Mouse (Mus musculus) T-helper 1 cell (primary cell): ENCODE measurements around the gene Adgrl3.

Experiments used
- in situ Hi-C: fragments of 300-600 bp; cut with MboI, MseI; formaldehyde crosslinking; loops from one replicate; pipeline ENCODE4 v1.15.1; 2025; ENCODE audit warnings: high pct_unique_total_duplicates

Adgrl3 gene

GRCm38 (mm10) chr5:81019590-81020254 is at the start of gene Adgrl3:
Adgrl3 (plus strand) TSS chr5:81020138.
- in situ Hi-C loops = no loop called here

DNA sequence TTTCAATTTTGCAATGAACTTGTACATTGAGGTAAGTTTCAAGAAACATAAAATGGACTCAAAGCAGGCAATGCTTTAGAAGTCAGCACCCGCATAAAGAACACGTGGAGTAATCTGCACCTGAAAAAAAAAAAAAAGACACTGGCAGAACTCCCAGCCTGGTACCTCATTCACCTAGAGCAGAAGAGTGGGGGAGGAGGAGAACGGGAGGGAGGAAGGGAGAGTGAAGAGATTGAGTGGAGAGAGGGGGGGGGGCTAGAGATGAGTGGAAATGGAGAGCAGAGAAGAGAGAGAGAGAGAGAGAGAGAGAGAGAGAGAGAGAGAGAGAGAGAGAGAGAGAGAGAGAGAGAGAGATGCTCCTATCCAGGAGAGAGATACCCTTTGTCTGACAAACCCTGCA is 772 bp upstream of the Adgrl3 start:
- in situ Hi-C loops = no loop called here

GRCm38 (mm10) chr5:81020281-81021005 is 505 bp downstream of the Adgrl3 start:
- in situ Hi-C loops = no loop called here

- in situ Hi-C loops = no loop called here
Observed at GRCm38 (mm10) chr5:81021006-81021320, 1.0 kb downstream of the Adgrl3 start.

- in situ Hi-C loops = no loop called here
Observed at GRCm38 (mm10) chr5:81021331-81021863, 1.5 kb downstream of the Adgrl3 start.

DNA sequence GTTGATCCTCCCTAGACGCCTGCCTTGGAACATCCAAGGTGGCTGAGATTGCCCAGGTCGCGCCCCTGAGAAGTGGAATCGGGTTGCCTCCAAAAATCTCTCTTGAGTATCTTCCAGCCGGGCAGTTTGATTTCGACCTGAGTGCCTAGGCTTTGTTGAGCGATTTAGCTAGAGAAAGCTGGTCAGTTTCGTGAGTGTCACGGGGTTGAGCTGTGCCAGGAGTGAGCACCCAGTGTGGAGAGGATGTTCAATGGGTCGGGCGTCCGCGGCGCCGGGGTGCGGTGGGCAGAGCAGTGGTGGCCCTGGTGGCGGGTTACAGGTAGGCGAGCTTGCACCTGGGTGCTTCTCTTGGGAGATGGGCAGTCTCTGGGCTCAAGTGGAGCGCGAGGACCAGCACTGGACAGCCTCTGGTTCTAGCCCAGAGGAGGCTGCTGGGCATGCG is 1.9 kb downstream of the Adgrl3 start:
- in situ Hi-C loops = no loop called here

DNA sequence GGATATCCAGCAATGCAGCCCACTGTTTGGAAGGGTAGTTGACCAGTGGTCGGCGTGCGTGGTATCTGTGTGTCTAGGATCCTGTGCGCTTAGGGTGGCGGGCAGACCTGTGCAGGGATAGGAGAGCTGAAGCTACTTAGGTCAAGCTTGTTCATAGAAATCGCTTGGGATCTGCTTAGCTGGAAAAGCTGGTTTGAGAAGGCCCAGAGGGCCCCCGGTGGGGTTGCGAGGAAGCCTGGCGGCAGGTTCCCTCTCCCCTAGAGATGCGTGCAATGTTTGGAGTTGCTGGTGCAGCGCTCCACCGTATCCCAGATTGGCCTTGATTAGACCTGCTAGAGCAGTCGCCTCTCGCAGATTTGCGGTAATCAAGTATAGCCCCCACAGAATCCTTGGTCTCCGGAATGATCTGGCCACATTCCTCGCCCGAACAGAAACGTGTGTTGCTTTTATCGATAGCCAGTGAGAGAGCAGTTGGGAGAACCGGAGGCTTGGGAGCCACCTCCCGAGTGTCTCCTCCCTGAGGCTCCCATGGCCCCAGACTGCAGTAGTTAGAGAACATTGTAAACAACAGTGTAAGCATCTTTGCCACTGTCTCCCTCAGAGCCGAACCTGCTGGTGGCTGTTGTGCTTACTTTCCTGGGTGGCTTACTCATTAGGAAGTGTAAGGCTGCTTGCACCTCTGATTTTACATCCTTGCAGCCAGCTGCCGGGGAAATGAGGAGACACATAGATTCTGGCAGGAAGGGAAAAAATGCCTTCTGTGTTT is 2.6 kb downstream of the Adgrl3 start:
- in situ Hi-C loops = no loop called here

DNA sequence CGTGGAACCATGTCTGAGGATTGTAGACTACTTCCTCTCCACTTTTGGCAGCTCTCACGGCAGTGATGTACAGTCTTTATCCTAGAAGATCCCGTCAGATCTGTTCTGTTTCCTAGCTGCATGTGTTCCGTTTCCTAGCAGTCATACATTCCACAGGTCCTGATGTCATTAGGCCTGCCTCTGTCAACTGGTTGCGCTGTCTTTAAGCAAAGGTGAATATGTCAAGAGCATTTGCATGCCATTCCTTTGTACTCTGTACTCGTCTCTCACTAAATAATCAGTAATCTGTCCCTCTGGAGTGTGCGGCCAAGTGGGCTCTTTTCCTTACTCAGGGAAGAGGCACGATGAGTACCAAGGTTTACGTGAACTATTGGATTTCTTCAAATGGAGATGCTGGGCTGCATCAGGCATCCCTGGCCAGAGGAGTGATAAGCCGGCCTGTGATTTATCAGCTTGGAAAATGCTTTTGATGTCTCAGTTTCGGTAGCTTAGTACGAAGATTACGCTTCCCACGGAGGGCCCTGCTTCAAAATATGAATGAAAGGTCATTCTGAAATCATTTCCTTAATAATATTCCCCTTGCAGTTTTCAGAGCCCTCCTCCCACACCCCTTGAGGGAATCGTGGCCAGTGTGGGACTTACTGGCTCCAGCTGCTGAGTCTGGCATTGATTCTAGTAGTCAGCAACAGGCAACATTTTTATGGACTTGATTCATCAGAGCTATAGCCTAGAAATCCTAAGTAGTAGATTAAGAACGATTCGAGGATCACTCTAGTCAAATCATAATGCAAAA is 4.2 kb downstream of the Adgrl3 start:
- in situ Hi-C loops = no loop called here

- in situ Hi-C loops = no loop called here
Observed at GRCm38 (mm10) chr5:81028875-81029274, 8.9 kb downstream of the Adgrl3 start.

DNA sequence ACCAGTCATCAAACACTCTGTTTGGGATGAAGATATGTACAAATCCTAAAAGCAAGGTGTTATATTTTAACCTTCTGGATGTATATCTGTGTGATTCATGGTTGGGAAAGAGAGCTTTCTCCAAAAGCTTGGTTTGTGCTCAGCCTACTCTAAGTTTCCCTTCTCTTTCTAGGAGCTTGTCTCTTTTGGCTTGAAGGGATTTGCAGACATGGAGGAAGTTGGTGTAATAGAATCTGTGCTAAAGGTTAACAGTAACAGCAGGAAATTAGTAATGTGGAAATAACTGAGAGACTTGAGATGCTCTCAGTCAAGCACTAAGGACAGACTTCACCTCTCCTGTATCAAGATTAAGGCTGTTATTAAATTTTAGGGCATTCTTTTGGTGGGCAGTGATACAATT is 17.2 kb downstream of the Adgrl3 start:
- in situ Hi-C loops = no loop called here

GRCm38 (mm10) chr5:81043875-81044274 is 23.9 kb downstream of the Adgrl3 start:
- in situ Hi-C loops = no loop called here

DNA sequence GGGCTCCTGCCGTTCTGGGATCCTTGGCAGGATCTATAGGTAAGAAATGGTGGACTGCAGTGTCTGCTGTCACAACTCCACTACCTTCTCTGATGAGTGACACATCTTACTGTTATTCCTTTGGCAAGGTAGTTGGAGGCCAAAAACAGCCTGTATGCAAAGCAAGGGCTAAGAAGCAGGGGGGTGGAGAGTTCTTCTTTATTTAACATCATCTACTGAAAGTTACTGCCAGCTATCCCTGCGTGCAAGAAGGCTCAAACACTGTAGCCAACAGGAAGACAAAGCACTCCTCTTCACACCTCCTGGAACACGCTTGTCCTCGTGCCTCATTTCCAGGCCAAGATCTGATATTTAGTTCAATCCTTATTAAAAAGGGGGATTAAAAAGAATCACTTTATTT is 26.2 kb downstream of the Adgrl3 start:
- in situ Hi-C loops = no loop called here

- in situ Hi-C loops = no loop called here
Observed at GRCm38 (mm10) chr5:81054628-81055027, 34.7 kb downstream of the Adgrl3 start.

DNA sequence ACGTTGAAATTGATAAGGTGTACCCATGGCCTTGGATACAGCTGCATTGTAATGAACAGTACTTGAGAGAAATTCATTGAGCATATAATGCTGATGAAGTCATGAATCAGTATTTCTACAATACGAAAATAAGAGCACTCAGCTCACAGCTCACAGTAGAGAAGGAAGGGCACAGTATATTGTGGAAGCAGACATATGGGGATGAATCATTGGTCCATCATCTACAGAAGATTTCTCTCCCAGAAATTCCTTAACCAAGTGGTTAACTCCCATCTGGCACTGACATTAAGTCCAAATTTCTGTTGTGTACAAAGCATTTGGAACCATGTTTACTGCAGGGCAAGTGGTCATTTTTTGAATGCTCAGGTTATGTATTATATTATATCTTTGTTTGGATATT is 35.3 kb downstream of the Adgrl3 start:
- in situ Hi-C loops = no loop called here

DNA sequence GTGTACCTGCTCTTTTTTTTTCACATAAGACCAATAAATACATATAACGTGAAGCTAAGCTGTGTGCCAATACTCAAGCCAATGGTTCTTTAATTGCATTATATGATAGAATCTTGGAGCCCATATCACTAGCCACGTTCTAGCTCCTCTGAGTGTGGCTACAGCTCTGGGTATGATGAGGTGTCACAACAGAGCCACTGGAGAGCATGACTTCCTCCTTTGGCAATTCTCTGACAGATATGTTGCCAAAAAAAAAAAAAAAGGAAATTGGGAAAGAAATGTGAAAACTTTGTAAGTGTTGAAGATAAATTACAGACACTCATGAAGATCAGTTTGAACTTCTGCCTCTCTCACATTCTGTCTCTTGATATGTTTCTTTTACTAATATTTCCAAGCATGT is 38.2 kb downstream of the Adgrl3 start:
- in situ Hi-C loops = no loop called here

- in situ Hi-C loops = loop anchor here (10.0 kb wide), 1 partner anchor 1104 kb away; no protein-coding TSS in a partner anchor
Observed at GRCm38 (mm10) chr5:81060950-81061349, 41.0 kb downstream of the Adgrl3 start.

DNA sequence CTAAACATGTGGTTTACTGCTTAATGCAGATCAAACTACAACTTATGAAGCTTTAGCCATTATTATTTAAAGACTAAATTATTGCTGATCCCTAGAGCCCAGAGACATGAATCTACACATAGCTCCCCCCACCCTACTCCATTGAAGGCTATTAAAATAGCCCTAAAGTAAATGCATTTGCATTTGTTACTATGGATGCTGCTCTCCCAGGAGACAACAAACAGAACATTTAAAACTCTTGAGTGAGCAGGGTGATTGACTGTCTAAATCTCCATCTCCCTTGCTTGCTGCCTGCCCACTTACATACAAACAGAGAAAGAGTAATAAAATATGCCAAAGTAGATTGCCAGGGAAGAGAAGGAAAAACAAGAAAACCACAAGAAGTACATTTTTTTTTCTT is 41.4 kb downstream of the Adgrl3 start:
- in situ Hi-C loops = loop anchor here (10.0 kb wide), 1 partner anchor 1103 kb away; no protein-coding TSS in a partner anchor

DNA sequence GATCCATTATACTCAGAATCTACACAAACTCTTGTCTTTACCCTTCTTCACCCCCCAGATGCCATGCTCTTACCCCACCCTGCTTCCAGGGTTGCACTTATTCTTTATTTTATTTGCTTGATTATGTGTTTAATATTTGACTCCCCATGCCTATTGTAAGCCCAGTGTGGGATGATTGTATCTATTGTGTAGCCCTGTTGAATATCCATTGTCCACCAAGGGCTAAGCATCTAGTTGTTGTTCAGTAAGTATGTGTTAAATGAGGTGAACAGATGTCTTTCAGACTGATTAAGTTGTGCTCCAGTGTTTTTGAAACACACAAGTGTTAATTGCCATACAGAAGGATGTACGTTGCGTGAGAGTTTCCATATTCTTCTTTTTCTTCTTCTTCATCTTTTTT is 44.1 kb downstream of the Adgrl3 start:
- in situ Hi-C loops = loop anchor here (10.0 kb wide), 1 partner anchor 1101 kb away; no protein-coding TSS in a partner anchor

- in situ Hi-C loops = loop anchor here (10.0 kb wide), 1 partner anchor 1097 kb away; no protein-coding TSS in a partner anchor
Observed at GRCm38 (mm10) chr5:81068173-81068572, 48.2 kb downstream of the Adgrl3 start.

GRCm38 (mm10) chr5:81068839-81069238 is 48.9 kb downstream of the Adgrl3 start:
- in situ Hi-C loops = loop anchor here (10.0 kb wide), 1 partner anchor 1096 kb away; no protein-coding TSS in a partner anchor

GRCm38 (mm10) chr5:81072888-81073287 is 53.0 kb downstream of the Adgrl3 start:
- in situ Hi-C loops = no loop called here
